Mouse (Mus musculus) liver, adult 2 months (tissue): Measurements from ENCODE around the gene Pgm2l1. TPM values are rescaled to one million over a fixed set of nuclear protein-coding genes. Genes with fewer than 3 reads are reported as not detected.

ENCODE experiments used
- DNase-seq: peaks from one replicate; pipeline ENCODE4 v3.0.0-alpha.2; 2011; ENCODE audit warnings: low read depth, low spot score; ENCODE audit errors: extremely low read depth
- H3K27ac ChIP-seq: fragments of 200-500 bp; replicated peaks from 2 replicates; pipeline ENCODE4 v1.5.1; 2012; ENCODE audit warnings: low read depth, mild to moderate bottlenecking, control low read depth, inconsistent platforms, low read length; ENCODE audit not compliant: insufficient read depth
- H3K27me3 ChIP-seq: fragments of 200-500 bp; 2 replicates; pipeline ENCODE4 v1.6.1; 2012; ENCODE audit warnings: mild to moderate bottlenecking, moderate library complexity, low read length, inconsistent platforms; ENCODE audit not compliant: control insufficient read depth, insufficient read depth
- H3K36me3 ChIP-seq: fragments of 200-500 bp; 2 replicates; pipeline ENCODE4 v1.6.1; 2012; ENCODE audit warnings: low read length, inconsistent platforms; ENCODE audit not compliant: control insufficient read depth, insufficient read depth
- H3K4me1 ChIP-seq: fragments of 200-500 bp; 2 replicates; pipeline ENCODE4 v1.6.1; 2011; ENCODE audit warnings: low read length; ENCODE audit not compliant: control insufficient read depth, insufficient read depth
- H3K4me3 ChIP-seq: fragments of 200-500 bp; 2 replicates; pipeline ENCODE4 v1.5.1; 2011; ENCODE audit warnings: low read depth, mild to moderate bottlenecking, control low read depth, low read length, moderate library complexity; ENCODE audit not compliant: insufficient read depth
- H3K79me2 ChIP-seq: fragments of 200-500 bp; 2 replicates; pipeline ENCODE4 v1.6.1; 2012; ENCODE audit warnings: inconsistent platforms, mild to moderate bottlenecking, low read length, moderate library complexity; ENCODE audit not compliant: control insufficient read depth, insufficient read depth
- H3K9ac ChIP-seq: fragments of 200-500 bp; 2 replicates; pipeline ENCODE4 v1.6.1; 2012; ENCODE audit warnings: low read depth, mild to moderate bottlenecking, control low read depth, inconsistent platforms, low read length
- CTCF ChIP-seq: fragments of 200-500 bp; IDR thresholded peaks from 2 replicates; pipeline ENCODE4 v1.5.1; 2011; ENCODE audit warnings: low read depth, low read length, control low read depth
- POLR2A ChIP-seq: fragments of 200-500 bp; IDR thresholded peaks from 2 replicates; pipeline ENCODE4 v1.6.1; 2011; ENCODE audit warnings: low read length, control low read depth; ENCODE audit not compliant: insufficient read depth; ENCODE audit errors: extremely low read depth
- WGBS: fragments of 180-500 bp; shearing (Covaris S2); methylation state at CpG from one replicate; pipeline ENCODE4 v1.1.7; 2018; 5-methylcytosine and 5-hydroxymethylcytosine counted together
- polyA plus RNA-seq: library from polyadenylated mRNA; depleted of rRNA; stranded (reverse); fragments of >200 nt; gene quantifications from 2 replicates; pipeline ENCODE4 v1.2.3, GENCODE M21; 2012; rRNA removed
- total RNA-seq: library from RNA; depleted of rRNA; stranded (reverse); fragments of >200 nt; gene quantifications from 2 replicates; pipeline ENCODE4 v1.2.3, GENCODE M21; 2014; rRNA removed

Pgm2l1 gene
- total and polyA plus RNA-seq, 2 experiments: 0.59 to 3.6 TPM

DNA sequence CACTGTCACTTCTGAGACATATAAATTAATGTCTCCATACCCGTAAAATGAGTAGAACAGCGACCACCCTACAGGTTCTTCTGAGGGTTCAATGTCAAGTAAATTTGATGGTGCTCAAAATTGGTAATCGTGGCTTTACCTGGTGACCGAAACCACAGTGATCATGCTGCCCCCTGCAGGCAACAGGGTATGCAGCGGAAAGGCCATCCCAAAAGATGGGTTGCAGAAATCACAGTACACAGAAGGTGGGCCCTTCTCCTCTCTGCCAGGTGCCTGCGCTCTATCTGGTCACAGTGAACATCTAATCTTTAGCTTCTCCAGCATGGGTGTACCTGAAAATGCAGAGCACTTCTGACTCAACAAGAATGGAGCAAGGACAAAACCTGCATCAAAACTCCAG is 98.3 kb downstream of the Pgm2l1 start:
- WGBS: 87% methylated on average over 6 of the region's 6 CpGs
- H3K36me3 ChIP-seq: peaks cover 12% of the 10 kb centered on the region; the same call in 1 of the 2 replicates
- no peak overlapping the region for H3K4me3 ChIP-seq
- no peak overlapping the region for H3K9ac ChIP-seq
- DNase-seq: no peak
- TF ChIP-seq CTCF: peak; percentile 78
- TF ChIP-seq POLR2A: no peak
- no peak overlapping the region for H3K27ac ChIP-seq
- H3K27me3 ChIP-seq: no peaks in the 10 kb centered on the region
- no peaks in the 10 kb centered on the region for H3K79me2 ChIP-seq
- no peaks in the 10 kb centered on the region for H3K4me1 ChIP-seq

GRCm38 (mm10) chr7:100327514-100327913 is 100.3 kb downstream of the Pgm2l1 start:
- no peaks in the 10 kb centered on the region for H3K4me1 ChIP-seq
- no peaks in the 10 kb centered on the region for H3K27me3 ChIP-seq
- H3K4me3 ChIP-seq: no peak overlapping the region
- peaks cover 28% of the 10 kb centered on the region for H3K36me3 ChIP-seq
- WGBS: 88% methylated on average over 7 of the region's 7 CpGs
- no peaks in the 10 kb centered on the region for H3K79me2 ChIP-seq
- no peak overlapping the region for H3K27ac ChIP-seq
- H3K9ac ChIP-seq: no peak overlapping the region
- TF ChIP-seq POLR2A: no peak
- no peak for TF ChIP-seq CTCF
- DNase-seq: no peak

Other genes with a start within 250 kb of the Pgm2l1 start
- gene Rnf169, start 246.9 kb upstream of the Pgm2l1 start, total RNA-seq: 27.6 and 31.5 TPM in 2 replicates
- gene Rnf169, start 246.9 kb upstream of the Pgm2l1 start, polyA plus RNA-seq: 5.6 and 6.5 TPM in 2 replicates
- gene Chrdl2, start 221.2 kb upstream of the Pgm2l1 start, total RNA-seq: not detected in 2 replicates
- 0.05 TPM in 1 of 2 replicates, not detected in the other for gene Chrdl2, start 221.2 kb upstream of the Pgm2l1 start, polyA plus RNA-seq
- 8.9 and 9.0 TPM in 2 replicates for gene Pold3, start 105.8 kb upstream of the Pgm2l1 start, total RNA-seq
- gene Pold3, start 105.8 kb upstream of the Pgm2l1 start, polyA plus RNA-seq: 2.7 and 3.8 TPM in 2 replicates
- 3.8 and 5.8 TPM in 2 replicates for gene Lipt2, start 68.1 kb upstream of the Pgm2l1 start, total RNA-seq
- 4.5 and 5.2 TPM in 2 replicates for gene Lipt2, start 68.1 kb upstream of the Pgm2l1 start, polyA plus RNA-seq
- gene Kcne3, start 50.9 kb upstream of the Pgm2l1 start, total RNA-seq: 1.8 and 4.5 TPM in 2 replicates
- 0.78 and 1.6 TPM in 2 replicates for gene Kcne3, start 50.9 kb upstream of the Pgm2l1 start, polyA plus RNA-seq
- not detected in 2 replicates for gene P4ha3, start 58.1 kb downstream of the Pgm2l1 start, total RNA-seq
- 0.10 TPM in 2 replicates for gene P4ha3, start 58.1 kb downstream of the Pgm2l1 start, polyA plus RNA-seq
- gene C2cd3, start 144.8 kb downstream of the Pgm2l1 start, total RNA-seq: 4.5 and 5.9 TPM in 2 replicates
- gene C2cd3, start 144.8 kb downstream of the Pgm2l1 start, polyA plus RNA-seq: 5.1 TPM in 2 replicates
- gene Ppme1, start 144.9 kb downstream of the Pgm2l1 start, total RNA-seq: 9.8 and 10.9 TPM in 2 replicates
- 55.2 and 59.1 TPM in 2 replicates for gene Ppme1, start 144.9 kb downstream of the Pgm2l1 start, polyA plus RNA-seq
- not detected in 2 replicates for gene Ucp3, start 245.6 kb downstream of the Pgm2l1 start, total RNA-seq
- gene Ucp3, start 245.6 kb downstream of the Pgm2l1 start, polyA plus RNA-seq: not detected in 2 replicates